Mouse (Mus musculus) telencephalon, adult 2 months (tissue): ENCODE data around the gene Atg5.
"Not testable (repeated sequence)": the region's sequence is repeated elsewhere in the genome, so short reads cannot be mapped to it uniquely, and the experiment has no call there.

Source experiments
- DNase-seq: peaks from one replicate; pipeline ENCODE4 v3.0.0-alpha.2; 2011; ENCODE audit warnings: low read depth, low spot score

Gene Atg5

GRCm38 (mm10) chr10:44268145-44268860 is at the start of gene Atg5:
Gene Atg5, plus strand, starts transcription at chr10:44268358.
- peak; percentile 96 for DNase-seq

DNA sequence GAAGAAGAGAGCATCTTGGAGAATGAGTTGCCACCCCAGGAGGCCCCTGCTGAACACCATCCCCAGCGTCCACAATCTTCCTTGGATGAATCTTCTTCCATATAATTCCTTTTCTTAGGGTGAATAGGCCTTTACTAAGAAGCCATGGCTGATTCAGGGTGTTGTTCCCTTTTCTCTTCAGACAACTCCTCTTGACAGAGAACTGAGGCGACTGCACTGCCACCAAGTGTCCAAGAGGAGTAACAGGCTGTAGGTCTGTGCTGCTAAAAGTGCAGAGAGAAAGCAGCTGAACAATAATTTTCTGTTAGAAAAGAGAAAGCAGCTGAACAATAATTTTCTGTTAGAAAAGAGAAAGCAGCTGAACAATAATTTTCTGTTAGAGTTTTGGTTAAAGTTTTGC is 49.1 kb upstream of the Atg5 start:
- DNase-seq, result peak; percentile 1

DNA sequence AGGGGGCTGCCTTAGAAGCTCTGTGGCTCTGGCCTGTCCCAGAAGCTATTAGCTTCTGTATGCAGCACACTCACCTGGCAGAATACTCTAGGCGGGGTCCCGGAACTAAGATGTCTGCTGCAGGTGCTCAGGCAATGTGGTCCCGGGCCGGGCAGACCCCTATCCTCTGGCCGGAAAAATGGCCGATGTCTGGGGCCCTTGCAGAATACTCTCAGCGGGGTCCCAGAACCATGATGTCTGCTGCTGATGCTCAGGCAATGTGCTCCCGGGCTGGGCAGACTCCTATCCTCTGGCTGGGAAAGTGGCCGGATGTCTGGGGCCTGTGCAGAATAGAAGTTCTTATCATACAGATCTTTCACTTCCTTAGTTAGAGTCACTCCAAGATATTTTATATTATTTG is 43.8 kb upstream of the Atg5 start:
- no peak for DNase-seq

DNA sequence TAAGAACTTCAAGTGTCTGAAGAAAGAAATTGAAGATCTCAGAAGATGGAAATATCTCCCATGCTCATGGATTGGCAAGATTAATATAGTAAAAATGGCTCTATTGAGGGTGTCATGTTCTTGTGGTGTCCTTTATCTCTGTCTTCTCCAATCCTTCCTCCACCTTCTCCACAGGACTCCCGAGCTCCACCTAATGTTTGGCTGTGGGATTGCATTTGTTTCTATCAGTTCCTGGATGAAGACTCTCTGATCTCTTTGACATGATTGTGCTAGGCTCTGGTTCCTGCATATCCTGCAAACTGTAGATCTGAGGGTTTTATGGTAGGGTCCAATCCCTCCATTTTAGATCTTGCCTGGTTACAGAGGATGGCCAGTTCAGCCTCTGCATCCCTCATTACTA is 34.8 kb upstream of the Atg5 start:
- not testable (repeated sequence) for DNase-seq

DNA sequence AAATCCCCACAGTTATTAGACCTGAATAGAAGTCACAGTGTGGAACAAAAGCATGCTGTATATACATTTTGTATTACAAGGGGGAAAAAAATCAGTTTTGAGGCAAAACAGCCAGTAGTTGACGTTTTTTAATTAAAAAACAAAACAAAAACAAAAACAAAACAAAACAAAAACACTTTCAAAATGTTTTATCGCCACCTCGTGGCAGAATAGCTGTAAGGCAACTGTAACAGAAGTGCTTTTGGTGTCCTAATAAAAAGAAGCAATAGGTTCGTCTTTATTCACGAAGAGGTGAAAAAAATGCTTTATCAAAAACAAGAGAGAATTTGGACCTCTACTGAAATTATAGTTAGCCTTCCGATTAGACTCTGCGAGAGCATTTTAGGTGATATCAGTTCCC is 32.9 kb upstream of the Atg5 start:
- DNase-seq, result not testable (repeated sequence)

DNA sequence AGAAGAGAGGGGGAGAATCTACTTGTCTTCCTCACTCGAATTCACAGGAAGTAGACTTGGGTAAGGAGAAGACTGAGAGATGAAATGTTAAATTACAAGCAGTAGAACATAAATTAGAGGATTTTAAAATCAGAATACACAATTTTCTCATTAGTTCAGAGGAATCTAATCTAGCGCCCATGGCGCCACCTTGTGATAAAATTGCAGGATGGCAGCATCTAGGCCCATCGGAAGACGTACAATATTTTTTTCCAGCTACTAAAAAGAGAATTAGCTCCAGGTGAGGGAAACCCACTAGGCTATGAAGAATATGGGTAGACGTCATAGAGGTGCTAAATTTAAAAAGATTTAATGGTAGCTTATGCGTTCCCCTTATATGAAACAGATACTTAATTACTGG is 11.5 kb upstream of the Atg5 start:
- DNase-seq, result no peak

DNA sequence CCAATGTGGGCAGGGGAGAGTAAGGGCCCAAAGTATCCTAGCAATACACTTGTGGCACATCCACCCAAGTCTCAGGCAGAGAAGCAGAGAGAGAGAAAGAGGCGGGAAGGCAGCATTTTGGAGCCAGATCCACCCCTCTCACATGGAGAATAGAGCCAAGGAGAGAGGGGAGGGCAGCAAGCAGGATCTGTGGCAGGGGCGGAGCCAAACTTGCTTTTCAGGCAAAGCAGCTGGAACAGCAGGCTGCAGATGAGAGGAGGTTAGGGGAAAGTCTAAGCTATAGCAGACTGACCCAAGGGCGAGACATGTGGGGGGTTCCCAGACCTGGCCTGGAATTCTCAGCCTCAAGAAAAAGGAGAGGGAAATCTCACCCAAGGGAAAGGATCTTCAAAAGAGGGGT is 2.3 kb upstream of the Atg5 start:
- DNase-seq, result no peak

DNA sequence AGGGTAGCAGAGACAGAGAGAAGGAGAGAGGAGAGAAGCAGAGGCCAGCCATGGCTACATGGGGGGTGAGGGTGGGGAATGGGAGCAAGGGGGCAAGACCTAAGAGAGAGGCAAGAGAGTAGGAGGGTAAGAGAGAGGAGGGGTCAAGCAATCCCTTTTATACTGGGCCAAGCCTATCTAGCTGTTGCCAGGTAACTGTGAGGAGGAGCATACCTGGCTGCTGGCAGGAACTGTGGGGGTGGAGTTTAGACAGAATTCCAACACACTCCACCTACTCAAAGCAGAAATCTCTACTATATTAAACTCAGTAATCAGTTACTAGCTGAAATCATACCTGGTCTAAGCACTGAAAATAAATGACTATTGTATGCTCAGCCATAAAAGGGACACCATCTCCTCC is 1.6 kb upstream of the Atg5 start:
- no peak for DNase-seq

GRCm38 (mm10) chr10:44267426-44268142 is 574 bp upstream of the Atg5 start:
- no peak for DNase-seq

GRCm38 (mm10) chr10:44269211-44269610 is 1.1 kb downstream of the Atg5 start:
- DNase-seq, result no peak

- DNase-seq, result no peak
These were observed 14.2 kb downstream of the Atg5 start for GRCm38 (mm10) chr10:44282323-44282722.

DNA sequence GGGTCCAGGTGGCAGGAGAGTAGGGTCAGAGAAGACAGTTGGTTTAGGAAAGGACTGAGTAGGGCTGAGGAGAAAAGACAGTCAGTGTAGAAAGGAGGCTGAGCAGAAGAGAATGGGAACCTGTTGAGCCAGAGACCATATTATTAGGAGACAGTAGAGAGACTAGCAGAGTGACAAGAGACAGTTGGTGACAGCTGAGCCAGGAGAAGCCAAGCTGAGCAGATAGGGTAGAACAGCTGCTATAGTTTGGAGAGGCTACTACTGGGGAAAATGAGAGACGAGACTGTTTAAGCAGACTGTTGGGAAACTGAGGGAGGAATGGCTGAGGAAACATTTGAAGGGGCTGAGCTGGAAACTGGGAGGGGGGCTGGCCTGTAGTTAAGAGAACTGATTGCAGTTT is 16.9 kb downstream of the Atg5 start:
- DNase-seq, result no peak

- DNase-seq, result no peak
These were observed 17.8 kb downstream of the Atg5 start for GRCm38 (mm10) chr10:44285935-44286334.

GRCm38 (mm10) chr10:44290876-44291275 is 22.7 kb downstream of the Atg5 start:
- DNase-seq, result no peak

DNA sequence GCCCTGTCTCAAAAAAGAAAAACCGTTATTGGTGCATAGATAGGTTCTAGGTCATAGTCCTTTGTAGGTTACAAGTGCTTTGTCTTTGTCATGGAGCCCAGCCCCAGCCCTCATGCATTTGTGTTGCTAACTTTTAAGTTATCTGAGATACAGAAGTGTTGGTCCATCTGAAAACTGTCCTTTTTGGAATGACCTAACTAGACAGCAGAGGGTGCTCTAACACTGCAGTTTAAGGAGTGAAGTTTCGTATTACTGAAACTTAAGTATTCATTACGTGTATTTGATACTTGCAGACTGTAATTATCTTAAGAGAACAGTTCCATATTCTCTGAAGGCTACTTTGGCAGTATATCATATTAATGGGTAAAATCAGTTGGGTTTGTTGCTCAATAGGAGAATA is 24.0 kb downstream of the Atg5 start:
- no peak for DNase-seq

GRCm38 (mm10) chr10:44299165-44299564 is 31.0 kb downstream of the Atg5 start:
- DNase-seq, result no peak

DNA sequence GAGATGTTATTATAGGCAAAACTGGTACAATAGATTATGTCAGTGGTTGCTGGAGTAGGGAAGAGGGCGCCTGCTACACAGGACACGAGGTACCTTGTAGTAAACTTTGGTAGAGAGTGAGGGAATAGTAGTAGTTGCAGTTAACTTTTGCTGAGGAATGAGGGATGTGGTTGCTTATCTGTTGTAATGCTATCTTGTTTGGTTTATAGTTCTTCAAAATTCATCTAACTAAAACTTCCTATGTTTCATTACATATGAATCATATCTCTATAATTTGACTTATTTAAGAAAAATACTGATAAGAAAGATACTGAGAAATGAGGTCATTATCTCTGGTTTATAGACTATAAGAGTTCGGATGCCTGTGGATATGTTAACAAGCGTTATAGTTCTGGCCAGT is 31.9 kb downstream of the Atg5 start:
- no peak for DNase-seq

- DNase-seq, result no peak
These were observed 35.6 kb downstream of the Atg5 start for GRCm38 (mm10) chr10:44303648-44304329.

GRCm38 (mm10) chr10:44304330-44304717 is 36.2 kb downstream of the Atg5 start:
- no peak for DNase-seq

GRCm38 (mm10) chr10:44304845-44305244 is 36.7 kb downstream of the Atg5 start:
- DNase-seq, result no peak

DNA sequence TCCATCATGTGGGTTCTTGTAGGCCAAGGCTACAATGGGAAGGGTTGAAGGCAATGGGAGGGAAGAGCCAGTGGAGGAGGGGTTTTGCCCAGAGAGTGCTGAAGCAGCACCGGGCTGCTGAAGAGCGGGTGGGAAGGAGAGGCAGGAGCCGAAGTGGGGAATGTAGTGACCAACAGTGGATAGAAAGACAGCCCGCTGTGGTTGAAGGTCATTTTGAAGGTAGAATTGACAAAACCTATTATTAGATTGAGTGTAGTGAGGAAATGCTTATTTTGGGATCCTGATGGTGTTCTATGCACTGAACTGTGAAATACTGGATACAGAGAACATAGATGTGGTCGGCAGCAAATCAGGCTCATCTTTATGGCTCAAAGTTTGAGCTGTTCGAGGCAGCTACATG is 38.1 kb downstream of the Atg5 start:
- no peak for DNase-seq

- no peak for DNase-seq
These were observed 40.1 kb downstream of the Atg5 start for GRCm38 (mm10) chr10:44308280-44308679.

GRCm38 (mm10) chr10:44309250-44309649 is 41.1 kb downstream of the Atg5 start:
- DNase-seq, result no peak
